In the genomic region with DNA sequence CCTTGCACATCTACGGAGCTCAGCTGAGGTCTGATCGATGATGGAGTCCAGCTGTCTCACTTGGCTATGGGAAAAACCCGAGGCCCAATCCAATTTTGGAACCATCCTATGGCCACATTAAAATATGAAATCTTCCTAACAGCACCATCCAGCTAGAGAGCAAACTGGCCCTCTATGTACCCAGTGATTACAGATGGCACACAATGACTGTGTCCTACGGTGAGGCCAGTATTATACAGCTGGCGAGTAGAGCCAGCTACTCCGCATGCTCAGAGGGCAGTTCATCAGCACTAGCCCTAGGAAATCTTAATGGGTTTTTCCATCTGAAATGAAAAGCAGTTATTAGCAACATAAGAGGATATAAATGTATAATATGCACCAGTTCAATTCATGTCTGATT, we compare ENCODE assay signal across 24 mouse cellular contexts.
"Had no signal": no experiment of that assay in that cellular context is flagged by ENCODE, and none has a peak within 500 bp of the region (broad histone marks: within the 10 kb centered on the region; RNA-seq: fewer than 3 reads in every experiment).

No protein-coding gene starts in this region.

- ATAC-seq: intestine, embryonic 16.5 days; liver, embryonic 12.5 days had no signal

- H3K9ac ChIP-seq: heart, embryonic 13.5 days; heart, embryonic 15.5 days; hindbrain, embryonic 13.5 days; kidney, embryonic 15.5 days; limb, embryonic 13.5 days; limb, embryonic 15.5 days; liver, embryonic 12.5 days; liver, embryonic 14.5 days had no signal

- H3K4me1 ChIP-seq: heart, embryonic 13.5 days; heart, embryonic 15.5 days; hindbrain, embryonic 13.5 days; kidney, embryonic 15.5 days; limb, embryonic 13.5 days; limb, embryonic 15.5 days; liver, embryonic 12.5 days had no signal

- H3K36me3 ChIP-seq: heart, embryonic 13.5 days; heart, embryonic 15.5 days; hindbrain, embryonic 13.5 days; kidney, embryonic 15.5 days; limb, embryonic 13.5 days; limb, embryonic 15.5 days; liver, embryonic 12.5 days had no signal

- H3K9me3 ChIP-seq: heart, embryonic 13.5 days; heart, embryonic 15.5 days; hindbrain, embryonic 13.5 days; kidney, embryonic 15.5 days; limb, embryonic 13.5 days; limb, embryonic 15.5 days; liver, embryonic 12.5 days had no signal

- H3K4me3 ChIP-seq: heart, adult 2 months; heart, embryonic 13.5 days; heart, embryonic 15.5 days; hindbrain, embryonic 13.5 days; kidney, embryonic 15.5 days; limb, embryonic 13.5 days; limb, embryonic 15.5 days; liver, embryonic 12.5 days had no signal

- H3K4me2 ChIP-seq: heart, embryonic 11.5 days; heart, embryonic 13.5 days; heart, embryonic 15.5 days; hindbrain, embryonic 13.5 days; kidney, embryonic 15.5 days; limb, embryonic 13.5 days; limb, embryonic 15.5 days; liver, embryonic 12.5 days had no signal

- H3K27ac ChIP-seq: heart, adult 2 months; heart, embryonic 13.5 days; heart, embryonic 15.5 days; hindbrain, embryonic 13.5 days; kidney, embryonic 15.5 days; kidney, postnatal 0 days; limb, embryonic 13.5 days; limb, embryonic 15.5 days; liver, embryonic 12.5 days; liver, embryonic 14.5 days had no signal

- H3K27me3 ChIP-seq: heart, embryonic 13.5 days; heart, embryonic 15.5 days; hindbrain, embryonic 13.5 days; kidney, embryonic 15.5 days; limb, embryonic 13.5 days; limb, embryonic 15.5 days; liver, embryonic 12.5 days had no signal

- DNase-seq: gastrocnemius, postnatal 14 days; gastrocnemius, postnatal 36 days; heart, adult 11 months; heart, adult 2 months; heart, postnatal 14 days; heart, postnatal 36 days; kidney, adult 11 months; kidney, adult 2 months; kidney, adult 9 months; kidney, postnatal 14 days; kidney, postnatal 36 days; layer of hippocampus, adult 9-11 months; layer of hippocampus, postnatal 36 days had no signal
